Mouse (Mus musculus): ENCODE measurements at regions not wholly inside any gene's neighbourhood (a gene's known extent, or its start where the extent isn't known, plus 50 kb on each side); places are given as distances from the start of the nearest gene placed in this dataset.

DNA sequence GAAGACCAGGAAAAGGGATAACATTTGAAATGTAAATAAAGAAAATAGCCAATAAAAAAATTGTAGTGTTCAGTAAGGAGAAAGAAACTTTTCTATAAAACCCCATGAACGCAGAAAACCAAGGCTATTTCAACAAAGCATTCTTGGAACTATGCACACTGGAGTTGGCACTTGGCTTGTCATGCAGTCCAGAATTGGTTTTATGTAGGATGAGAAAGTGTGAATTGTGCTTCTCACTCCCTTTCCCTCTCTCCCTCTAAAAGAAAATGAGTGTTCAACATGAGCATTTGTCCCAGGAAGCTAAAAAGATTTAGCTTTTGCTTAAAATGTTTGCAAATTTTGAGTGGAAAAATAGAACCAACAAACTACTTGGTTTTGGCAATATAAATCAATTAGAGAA lies 841.6 kb upstream of the Adam24 start:
- H3K9me3 ChIP-seq: no peaks in the 10 kb centered on the region
- no peak for ATAC-seq (ENCODE audit: low FRiP score, low read depth)
- WGBS: 89% methylated on average over 1 of the region's 1 CpGs

DNA sequence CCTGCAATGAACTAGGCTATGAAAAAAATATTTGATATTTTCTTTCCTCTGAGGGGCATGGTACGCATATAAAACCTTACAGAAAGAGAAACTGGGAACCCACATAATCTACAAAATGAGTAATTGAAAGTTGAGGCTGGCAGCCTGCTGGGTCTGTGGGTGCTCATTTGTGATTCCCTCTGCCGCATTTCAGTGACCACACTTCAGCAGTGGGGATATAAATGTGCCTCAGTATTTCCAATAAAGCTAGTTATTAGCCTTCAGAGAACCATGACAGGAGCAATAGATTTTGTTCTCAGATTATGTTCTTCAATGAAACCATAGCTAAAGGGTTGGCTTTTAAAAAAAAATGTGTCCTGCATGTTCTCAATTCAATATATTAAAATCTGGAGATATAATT lies 828.0 kb upstream of the Adam24 start:
- Histone ChIP-seq H3K9ac (no peak overlapping the region), H3K36me3 (no peaks in the 10 kb centered on the region), H3K27me3 (replicated peaks) (no peaks in the 10 kb centered on the region), H3K4me1 (no peaks in the 10 kb centered on the region), H3K4me3 (no peak overlapping the region), H3K9me3 (no peaks in the 10 kb centered on the region), H3K4me2 (replicated peaks) (no peak overlapping the region), H3K27ac (no peak overlapping the region)
- 84% methylated on average over 2 of the region's 2 CpGs for WGBS
- ATAC-seq (ENCODE audit: low FRiP score, low read depth): no peak

More for the DNA sequence above, 841.6 kb upstream of the Adam24 start:
- H3K9ac ChIP-seq: no peak overlapping the region
- H3K4me1 ChIP-seq: no peaks in the 10 kb centered on the region
- no peak overlapping the region for H3K4me2 ChIP-seq (replicated peaks)
- H3K36me3 ChIP-seq: no peaks in the 10 kb centered on the region
- no peak overlapping the region for H3K4me3 ChIP-seq
- H3K27ac ChIP-seq: no peak overlapping the region
- H3K27me3 ChIP-seq (replicated peaks): no peaks in the 10 kb centered on the region

DNA sequence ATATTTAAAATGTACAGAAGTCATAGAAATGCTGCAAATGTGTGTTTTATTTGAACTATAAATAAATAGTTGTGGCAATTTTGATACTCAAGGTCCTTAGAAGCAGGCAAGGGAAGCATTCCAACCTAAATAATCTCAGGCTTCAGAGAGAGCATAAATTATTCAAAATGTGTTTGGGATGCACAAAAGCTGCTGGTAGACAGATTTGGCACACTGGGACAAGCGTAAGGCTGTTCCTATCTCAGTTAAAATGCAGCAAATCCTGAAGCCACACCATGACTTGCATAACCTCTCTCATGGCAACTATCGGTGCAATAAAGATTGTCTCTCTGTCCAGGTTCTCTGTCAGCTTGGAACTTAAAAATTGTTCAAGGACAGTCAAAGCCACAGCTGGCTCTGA lies 812.3 kb upstream of the Adam24 start:
- 96% methylated on average over 2 of the region's 2 CpGs for WGBS
- no peak for ATAC-seq (ENCODE audit: low FRiP score, low read depth)

DNA sequence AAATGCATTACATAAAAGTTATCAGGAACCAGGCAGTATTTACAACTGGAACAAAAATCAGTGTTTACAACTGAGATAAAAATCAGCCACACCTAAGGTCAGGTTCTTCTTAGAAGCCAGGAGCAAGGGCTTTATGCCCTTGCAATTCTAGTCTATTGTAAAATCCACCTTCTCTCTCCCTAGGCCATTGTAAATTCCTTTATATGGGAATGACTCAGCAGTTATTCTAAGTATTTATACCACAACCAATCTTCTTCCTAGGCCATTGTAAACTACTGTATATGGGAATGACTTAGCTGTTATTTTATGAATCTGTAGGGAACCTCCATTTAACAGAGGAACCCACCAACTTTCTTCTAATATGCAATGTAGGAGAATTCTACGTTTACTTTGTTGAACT lies 772.6 kb upstream of the Adam24 start:
- ATAC-seq (ENCODE audit: low FRiP score, low read depth): no peak
- Histone ChIP-seq H3K4me3 (no peak overlapping the region), H3K4me1 (no peaks in the 10 kb centered on the region), H3K27me3 (replicated peaks) (no peaks in the 10 kb centered on the region), H3K9me3 (no peaks in the 10 kb centered on the region), H3K36me3 (no peaks in the 10 kb centered on the region), H3K27ac (no peak overlapping the region), H3K9ac (no peak overlapping the region), H3K4me2 (replicated peaks) (no peak overlapping the region)
- WGBS: 67% methylated on average over 1 of the region's 1 CpGs

More for the DNA sequence above, 812.3 kb upstream of the Adam24 start:
- H3K9ac ChIP-seq: no peak overlapping the region
- H3K4me2 ChIP-seq (replicated peaks): no peak overlapping the region
- no peaks in the 10 kb centered on the region for H3K9me3 ChIP-seq
- no peaks in the 10 kb centered on the region for H3K27me3 ChIP-seq (replicated peaks)
- H3K4me1 ChIP-seq: no peaks in the 10 kb centered on the region
- no peak overlapping the region for H3K27ac ChIP-seq
- no peaks in the 10 kb centered on the region for H3K36me3 ChIP-seq
- no peak overlapping the region for H3K4me3 ChIP-seq

DNA sequence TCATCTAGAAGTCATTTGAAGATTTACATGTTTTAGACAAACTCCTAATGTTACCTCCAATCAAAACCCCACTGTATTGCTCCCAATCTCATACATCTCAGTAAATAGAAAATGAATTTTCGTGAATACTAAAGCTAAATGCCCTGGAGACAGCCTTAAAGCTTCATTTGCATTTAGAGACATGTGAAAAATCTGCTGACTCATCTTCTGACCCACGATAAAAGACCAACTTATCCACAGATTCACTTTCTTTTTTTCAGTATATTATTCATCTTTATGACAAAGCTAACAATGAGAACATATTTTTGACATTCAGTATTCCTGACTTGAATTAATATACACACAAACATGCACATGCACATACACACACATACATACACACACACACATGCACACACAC lies 762.0 kb upstream of the Adam24 start:
- Histone ChIP-seq H3K27ac (no peak overlapping the region), H3K4me1 (no peaks in the 10 kb centered on the region), H3K9me3 (no peaks in the 10 kb centered on the region), H3K4me2 (replicated peaks) (no peak overlapping the region), H3K36me3 (no peaks in the 10 kb centered on the region), H3K9ac (no peak overlapping the region), H3K4me3 (no peak overlapping the region), H3K27me3 (replicated peaks) (no peaks in the 10 kb centered on the region)
- no peak for ATAC-seq (ENCODE audit: low FRiP score, low read depth)
- WGBS: 70% methylated on average over 2 of the region's 2 CpGs

DNA sequence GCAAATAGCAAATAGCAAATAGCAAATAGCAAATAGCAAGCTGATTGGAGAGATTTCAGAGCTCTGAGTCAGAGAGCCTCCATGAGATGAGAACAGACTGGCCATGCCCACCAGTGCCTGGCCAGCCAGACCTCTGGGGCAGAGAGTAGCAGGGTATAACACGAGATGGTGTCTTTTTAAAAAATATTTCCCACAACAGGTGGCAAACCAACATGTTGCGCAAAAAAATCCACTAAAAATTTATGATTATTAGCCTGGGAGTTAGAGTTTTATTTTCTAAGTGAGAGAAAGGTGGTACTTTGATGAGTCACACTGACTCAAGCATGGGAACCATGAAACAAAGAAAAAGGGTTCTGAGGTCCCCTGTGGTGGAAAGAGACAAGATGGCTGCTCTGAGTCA lies 753.5 kb upstream of the Adam24 start:
- Histone ChIP-seq H3K4me2 (replicated peaks) (no peak overlapping the region), H3K4me3 (no peak overlapping the region), H3K9ac (no peak overlapping the region), H3K4me1 (no peaks in the 10 kb centered on the region), H3K27me3 (replicated peaks) (no peaks in the 10 kb centered on the region), H3K27ac (no peak overlapping the region), H3K9me3 (no peaks in the 10 kb centered on the region), H3K36me3 (no peaks in the 10 kb centered on the region)
- WGBS: 82% methylated on average over 2 of the region's 2 CpGs
- ATAC-seq (ENCODE audit: low FRiP score, low read depth): no peak

DNA sequence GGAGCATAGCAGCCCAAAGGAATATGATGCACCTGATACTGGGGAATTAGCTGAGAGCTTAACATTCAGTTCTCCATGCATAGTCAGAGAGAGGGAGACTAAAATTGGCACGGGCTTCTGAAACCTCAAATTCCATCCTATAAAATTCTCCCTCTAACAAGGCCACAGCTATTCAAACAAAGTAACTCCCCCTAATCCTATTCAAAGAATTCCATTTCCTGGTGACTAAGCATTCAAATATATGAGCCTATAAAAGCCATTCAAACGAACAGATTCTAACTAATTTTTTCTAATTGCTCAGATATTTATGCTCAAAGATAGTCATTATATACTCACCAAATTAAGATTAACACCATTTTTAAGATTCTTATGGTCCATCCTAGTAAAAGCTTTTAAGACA lies 751.1 kb upstream of the Adam24 start:
- Histone ChIP-seq H3K9ac (no peak overlapping the region), H3K9me3 (no peaks in the 10 kb centered on the region), H3K27me3 (replicated peaks) (no peaks in the 10 kb centered on the region), H3K36me3 (no peaks in the 10 kb centered on the region), H3K4me2 (replicated peaks) (no peak overlapping the region), H3K27ac (no peak overlapping the region), H3K4me3 (no peak overlapping the region), H3K4me1 (no peaks in the 10 kb centered on the region)
- WGBS: 59% methylated on average over 2 of the region's 2 CpGs
- ATAC-seq (ENCODE audit: low FRiP score, low read depth): no peak

DNA sequence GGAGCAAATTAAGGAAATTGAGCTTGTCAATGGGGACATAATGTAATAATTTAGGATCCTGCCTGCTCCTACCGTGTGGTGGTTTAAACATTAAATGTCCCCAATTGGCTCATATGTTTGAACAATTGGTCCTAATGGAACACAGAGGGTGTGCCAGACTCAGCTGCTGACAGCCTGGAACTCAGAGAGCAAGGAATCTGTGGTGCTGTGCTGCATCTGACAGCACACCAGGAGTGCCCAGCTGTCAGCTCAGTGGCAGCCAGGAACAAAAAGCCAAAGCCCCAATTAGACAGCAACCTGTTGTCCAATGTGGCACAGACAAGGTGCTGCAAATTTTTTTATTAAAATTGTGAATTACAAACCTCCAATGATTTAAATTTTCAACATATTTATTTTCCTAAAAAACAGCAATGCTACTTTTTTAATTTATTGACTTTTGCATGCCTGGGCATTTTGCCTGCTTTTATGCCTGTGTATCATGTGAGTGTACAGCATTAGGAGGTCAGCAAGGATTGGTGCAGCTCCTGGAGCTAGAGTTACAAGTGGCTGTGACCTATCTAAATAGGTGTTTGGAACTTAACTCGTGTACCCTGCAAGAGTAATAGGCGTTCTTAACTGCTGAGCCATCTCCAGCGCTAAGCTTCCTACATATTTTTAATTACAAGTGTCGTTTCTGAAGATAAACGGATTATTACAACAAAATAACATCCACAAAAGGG lies 724.5 kb upstream of the Adam24 start:
- Histone ChIP-seq H3K9me3 (no peaks in the 10 kb centered on the region), H3K27ac (no peak overlapping the region), H3K27me3 (replicated peaks) (no peaks in the 10 kb centered on the region), H3K4me1 (no peaks in the 10 kb centered on the region), H3K4me3 (no peak overlapping the region), H3K36me3 (no peaks in the 10 kb centered on the region), H3K9ac (no peak overlapping the region), H3K4me2 (replicated peaks) (no peak overlapping the region)
- 67% methylated on average over 6 of the region's 6 CpGs for WGBS
- peak; percentile 75; the same call in 1 of the 2 replicates for ATAC-seq (ENCODE audit: low FRiP score, low read depth)

DNA sequence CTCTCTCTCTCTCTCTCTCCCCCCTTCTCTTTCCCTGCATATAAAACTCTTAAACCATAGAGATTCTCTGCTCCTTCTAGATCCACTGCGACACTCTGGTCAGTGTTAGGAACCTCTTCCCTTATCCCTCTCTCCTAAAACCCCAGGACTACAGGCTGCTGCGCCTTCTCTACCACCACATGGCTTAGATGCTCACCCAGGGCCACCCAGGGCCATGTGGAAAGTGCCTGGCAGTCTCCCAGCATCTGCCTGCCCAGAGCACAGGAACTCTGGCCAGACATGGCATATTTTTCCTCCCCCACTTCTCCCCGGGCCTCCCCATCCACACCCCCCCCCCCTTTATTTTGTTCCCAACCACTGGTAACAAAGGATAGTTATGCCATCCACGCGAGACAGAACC lies 720.4 kb upstream of the Adam24 start:
- no peak for ATAC-seq (ENCODE audit: low FRiP score, low read depth)
- no peaks in the 10 kb centered on the region for H3K4me1 ChIP-seq
- H3K4me2 ChIP-seq (replicated peaks): no peak overlapping the region
- H3K9me3 ChIP-seq: no peaks in the 10 kb centered on the region
- H3K27me3 ChIP-seq (replicated peaks): no peaks in the 10 kb centered on the region
- no peaks in the 10 kb centered on the region for H3K36me3 ChIP-seq
- H3K9ac ChIP-seq: no peak overlapping the region
- 64% methylated on average over 5 of the region's 5 CpGs for WGBS
- no peak overlapping the region for H3K4me3 ChIP-seq
- H3K27ac ChIP-seq: no peak overlapping the region

DNA sequence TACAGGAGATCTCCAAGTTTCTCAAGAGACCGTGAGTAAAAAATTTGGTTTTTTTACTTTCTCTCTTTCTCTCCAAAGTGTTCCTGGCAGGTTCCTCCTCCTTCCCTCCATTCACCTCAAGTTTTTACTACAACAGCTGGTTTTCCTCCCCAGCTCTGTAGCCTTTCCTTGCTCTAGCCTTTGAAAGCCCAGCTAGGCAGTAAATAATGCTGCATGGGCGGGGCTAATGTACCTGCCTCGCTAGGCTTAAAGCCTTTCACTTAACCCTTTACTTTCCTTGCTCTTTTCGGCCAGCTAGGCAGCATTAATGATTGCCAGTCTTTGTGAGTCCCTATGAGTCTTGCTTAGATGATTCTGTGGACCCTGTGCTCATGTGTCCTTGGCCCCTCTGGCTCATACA lies 720.0 kb upstream of the Adam24 start:
- Histone ChIP-seq H3K4me2 (replicated peaks) (no peak overlapping the region), H3K9me3 (no peaks in the 10 kb centered on the region), H3K27me3 (replicated peaks) (no peaks in the 10 kb centered on the region), H3K27ac (no peak overlapping the region), H3K36me3 (no peaks in the 10 kb centered on the region), H3K4me3 (no peak overlapping the region), H3K4me1 (no peaks in the 10 kb centered on the region), H3K9ac (no peak overlapping the region)
- ATAC-seq (ENCODE audit: low FRiP score, low read depth): no peak
- WGBS: 41% methylated on average over 4 of the region's 4 CpGs

DNA sequence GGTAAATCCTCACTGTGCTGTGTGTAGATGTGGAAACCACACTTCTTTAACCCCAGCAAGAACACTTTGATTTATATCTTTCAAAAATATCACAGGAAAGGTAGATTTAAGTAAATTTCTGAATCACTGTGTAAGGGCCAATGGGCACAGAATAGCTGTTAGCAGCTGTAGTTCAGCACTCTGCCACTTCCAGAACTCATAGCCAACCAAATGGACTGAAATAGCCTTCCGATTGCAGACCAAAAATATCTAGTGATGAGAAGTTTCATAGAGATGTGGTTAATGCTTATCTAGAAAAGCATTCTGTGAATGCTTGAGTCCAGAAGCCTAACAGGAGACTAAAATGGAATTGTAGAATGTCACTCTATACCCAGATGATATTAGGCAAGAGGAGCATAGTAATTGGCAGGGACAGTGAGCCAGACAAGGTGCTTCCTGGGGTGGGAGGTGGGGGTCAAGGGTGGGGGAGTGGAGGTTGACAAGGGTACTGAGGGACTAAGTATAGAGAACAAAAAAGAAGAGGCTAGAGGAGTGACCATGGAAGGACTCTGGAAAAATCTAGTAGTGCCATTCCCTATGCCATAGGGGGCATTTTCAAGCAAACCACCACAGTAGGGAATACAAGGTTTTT lies 669.6 kb upstream of the Adam24 start:
- ATAC-seq (ENCODE audit: low FRiP score, low read depth): no peak
- H3K9me3 ChIP-seq: no peaks in the 10 kb centered on the region
- no peak overlapping the region for H3K4me3 ChIP-seq
- no peak overlapping the region for H3K27ac ChIP-seq
- H3K4me2 ChIP-seq (replicated peaks): no peak overlapping the region
- H3K27me3 ChIP-seq (replicated peaks): no peaks in the 10 kb centered on the region
- H3K9ac ChIP-seq: no peak overlapping the region
- H3K4me1 ChIP-seq: no peaks in the 10 kb centered on the region
- WGBS: 87% methylated on average over 1 of the region's 1 CpGs
- H3K36me3 ChIP-seq: no peaks in the 10 kb centered on the region

DNA sequence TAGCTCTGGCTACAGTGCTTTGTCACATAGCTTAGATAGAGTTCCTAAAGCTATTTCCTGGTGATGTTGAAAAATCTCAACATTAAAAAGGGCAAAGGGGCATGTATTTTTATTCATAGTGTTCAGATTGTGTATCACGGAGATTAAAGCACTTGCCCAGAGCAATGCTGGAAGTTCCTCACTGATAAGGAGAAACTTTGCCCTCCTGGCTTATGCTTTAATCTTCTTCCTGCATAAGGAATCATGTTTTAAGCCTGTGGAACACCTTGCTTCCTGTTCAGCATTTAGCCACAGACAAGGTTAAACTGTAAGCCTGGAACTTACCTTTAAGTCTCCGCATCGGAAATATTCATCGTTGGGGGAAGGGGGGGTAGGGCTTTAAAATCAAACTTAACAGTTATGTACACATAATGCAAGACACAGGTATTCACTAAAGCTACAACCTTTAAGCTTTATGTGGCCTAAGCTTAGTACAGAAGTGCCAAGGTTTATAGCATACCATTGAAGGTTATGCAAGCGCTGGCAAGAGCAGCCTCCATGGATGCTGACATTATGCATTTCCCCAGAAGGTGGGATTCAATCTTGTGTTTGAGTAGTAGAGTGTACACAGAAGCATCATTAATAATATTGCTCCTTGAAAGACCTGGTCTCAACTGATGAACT lies 655.5 kb upstream of the Adam24 start:
- H3K9ac ChIP-seq: no peak overlapping the region
- WGBS: 92% methylated on average over 5 of the region's 5 CpGs
- H3K4me1 ChIP-seq: no peaks in the 10 kb centered on the region
- no peak for ATAC-seq (ENCODE audit: low FRiP score, low read depth)
- H3K36me3 ChIP-seq: no peaks in the 10 kb centered on the region
- H3K27me3 ChIP-seq (replicated peaks): no peaks in the 10 kb centered on the region
- no peaks in the 10 kb centered on the region for H3K9me3 ChIP-seq
- H3K4me3 ChIP-seq: no peak overlapping the region
- no peak overlapping the region for H3K4me2 ChIP-seq (replicated peaks)
- no peak overlapping the region for H3K27ac ChIP-seq

DNA sequence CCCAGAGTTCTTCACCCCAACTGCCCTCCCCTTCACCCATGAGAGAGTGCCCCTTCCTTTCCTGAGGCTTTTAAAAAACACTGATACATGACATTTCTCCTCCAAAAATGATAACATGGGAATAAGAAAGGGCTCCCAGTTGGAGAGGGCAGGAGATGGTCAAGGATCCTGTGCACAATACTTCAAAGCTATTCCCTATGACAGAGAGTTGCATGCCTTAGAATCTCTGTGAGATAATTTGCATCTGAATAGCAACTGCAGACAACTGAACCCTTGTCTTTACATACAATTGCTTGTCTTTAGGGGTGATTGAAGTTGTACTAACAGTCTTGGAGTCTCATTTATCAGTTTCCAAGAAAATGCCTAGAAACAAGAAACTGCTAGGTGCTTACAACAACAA lies 610.7 kb upstream of the Adam24 start:
- Histone ChIP-seq H3K4me1 (no peaks in the 10 kb centered on the region), H3K27ac (no peak overlapping the region), H3K27me3 (replicated peaks) (no peaks in the 10 kb centered on the region), H3K36me3 (no peaks in the 10 kb centered on the region), H3K4me2 (replicated peaks) (no peak overlapping the region), H3K9me3 (no peaks in the 10 kb centered on the region), H3K9ac (no peak overlapping the region), H3K4me3 (no peak overlapping the region)
- peak; percentile 53; the same call in 1 of the 2 replicates for ATAC-seq (ENCODE audit: low FRiP score, low read depth)
